Mouse (Mus musculus): ENCODE results near the gene Gif. TPM values are rescaled to one million over a fixed set of nuclear protein-coding genes. Genes with fewer than 3 reads are reported as not detected.

Gif gene
- polyA plus RNA-seq, 1 experiment from 2014 or later = not detected

Other genes starting within 250 kb of the Gif start
- gene Ms4a6b, start 231.0 kb upstream of the Gif start, polyA plus RNA-seq (2016; fragmentation: Nextera tagmentation; extraction: Ambion mirVana) = 1.4 and 1.5 TPM in 2 replicates
- gene Ms4a4d, start 210.8 kb upstream of the Gif start, polyA plus RNA-seq (2016; fragmentation: Nextera tagmentation; extraction: Ambion mirVana) = 0.33 and 0.41 TPM in 2 replicates
- gene Ms4a6d, start 142.7 kb upstream of the Gif start, polyA plus RNA-seq (2016; fragmentation: Nextera tagmentation; extraction: Ambion mirVana) = 0.77 and 1.1 TPM in 2 replicates
- not detected in 2 replicates for gene Ms4a2, start 123.8 kb upstream of the Gif start, polyA plus RNA-seq (2016; fragmentation: Nextera tagmentation; extraction: Ambion mirVana)
- gene Ms4a3, start 106.7 kb upstream of the Gif start, polyA plus RNA-seq (2016; fragmentation: Nextera tagmentation; extraction: Ambion mirVana) = 0.18 TPM in 1 of 2 replicates, not detected in the other
- not detected in 2 replicates for gene Oosp2, start 87.0 kb upstream of the Gif start, polyA plus RNA-seq (2016; fragmentation: Nextera tagmentation; extraction: Ambion mirVana)
- not detected in 2 replicates for gene Oosp1, start 56.4 kb upstream of the Gif start, polyA plus RNA-seq (2016; fragmentation: Nextera tagmentation; extraction: Ambion mirVana)
- not detected in 2 replicates for gene Oosp3, start 50.5 kb upstream of the Gif start, polyA plus RNA-seq (2016; fragmentation: Nextera tagmentation; extraction: Ambion mirVana)
- gene Mrpl16, start 22.8 kb downstream of the Gif start, polyA plus RNA-seq (2016; fragmentation: Nextera tagmentation; extraction: Ambion mirVana) = 76.2 and 76.8 TPM in 2 replicates
- gene Stx3, start 71.8 kb downstream of the Gif start, polyA plus RNA-seq (2016; fragmentation: Nextera tagmentation; extraction: Ambion mirVana) = 6.9 and 7.1 TPM in 2 replicates
- gene Olfr1417, start 91.7 kb downstream of the Gif start, polyA plus RNA-seq (2016; fragmentation: Nextera tagmentation; extraction: Ambion mirVana) = 0.08 TPM in 1 of 2 replicates, not detected in the other
- not detected in 2 replicates for gene Olfr1418, start 113.5 kb downstream of the Gif start, polyA plus RNA-seq (2016; fragmentation: Nextera tagmentation; extraction: Ambion mirVana)
- not detected in 2 replicates for gene Olfr1419, start 127.6 kb downstream of the Gif start, polyA plus RNA-seq (2016; fragmentation: Nextera tagmentation; extraction: Ambion mirVana)
- not detected in 2 replicates for gene Olfr1420, start 139.0 kb downstream of the Gif start, polyA plus RNA-seq (2016; fragmentation: Nextera tagmentation; extraction: Ambion mirVana)
- 21.3 and 22.2 TPM in 2 replicates for gene Patl1, start 164.8 kb downstream of the Gif start, polyA plus RNA-seq (2016; fragmentation: Nextera tagmentation; extraction: Ambion mirVana)
- gene Osbp, start 218.4 kb downstream of the Gif start, polyA plus RNA-seq (2016; fragmentation: Nextera tagmentation; extraction: Ambion mirVana) = 6.3 and 7.6 TPM in 2 replicates

Measured in heart, embryonic 12.5 days (tissue).